Mouse (Mus musculus) heart, adult 2 months (tissue): ENCODE results near the gene Ntmt1.

ENCODE experiments used
- CTCF ChIP-seq: fragments of 200-600 bp; IDR thresholded peaks from 2 replicates; pipeline ENCODE4 v1.8.1; 2022; ENCODE audit warnings: antibody characterized with exemption, mild to moderate bottlenecking, moderate library complexity
- EP300 ChIP-seq: fragments of 200-500 bp; IDR thresholded peaks from 2 replicates; pipeline ENCODE4 v1.6.1; 2011; ENCODE audit warnings: low read depth, low read length, control low read depth; ENCODE audit not compliant: insufficient read depth
- POLR2A ChIP-seq: fragments of 200-500 bp; IDR thresholded peaks from 2 replicates; pipeline ENCODE4 v1.6.1; 2011; ENCODE audit warnings: mild to moderate bottlenecking, low read depth, low read length, control low read depth; ENCODE audit not compliant: insufficient read depth

DNA sequence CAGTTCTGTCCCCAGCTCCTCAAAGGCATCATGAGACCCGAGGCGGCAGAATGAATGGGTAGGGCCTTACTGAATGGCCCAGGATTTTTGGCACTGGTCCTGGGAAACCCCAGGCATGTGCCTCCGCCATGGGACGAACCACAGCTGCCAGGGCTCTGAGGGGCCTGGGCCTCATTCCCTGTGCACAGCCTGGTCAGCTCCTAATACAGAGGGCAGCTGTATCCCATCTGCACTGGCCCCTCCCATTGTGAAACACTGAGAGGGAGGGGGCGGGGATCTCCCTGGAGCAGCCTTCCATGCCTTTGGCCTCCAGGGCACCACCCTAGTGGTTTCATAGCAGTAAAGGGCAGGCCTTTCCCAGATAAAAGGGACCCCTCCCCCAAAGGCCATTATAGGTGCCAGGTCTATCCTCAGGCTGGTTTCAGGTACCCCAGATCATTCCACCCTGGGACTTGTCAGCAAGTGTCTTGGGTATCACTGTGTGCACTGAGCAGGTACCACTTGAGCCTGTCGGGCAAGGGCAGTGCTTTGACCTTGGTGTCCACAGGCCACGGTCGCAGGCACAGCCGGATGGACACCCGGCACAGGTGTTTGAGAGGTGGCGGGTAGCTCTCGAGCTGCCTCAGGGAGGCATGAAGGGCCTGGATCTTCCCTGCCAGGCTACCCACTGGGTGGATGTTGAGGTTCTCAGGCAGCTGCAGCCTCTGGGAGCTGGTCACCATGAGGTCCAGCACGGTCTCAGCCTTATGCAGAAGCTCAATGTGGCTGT lies 15.9 kb downstream of the Ntmt1 start:
- TF ChIP-seq CTCF (no peak), POLR2A (no peak), EP300 (no peak)
